Mouse (Mus musculus) stomach, postnatal 0 days (tissue): ENCODE results near the gene Zfpl1. TPM values are rescaled to one million over a fixed set of nuclear protein-coding genes. Genes with fewer than 3 reads are reported as not detected.
"Not testable (repeated sequence)": the region's sequence is repeated elsewhere in the genome, so short reads cannot be mapped to it uniquely, and the experiment has no call there.

ENCODE experiments used
- ATAC-seq: fragments of 200-750 bp; cut with Nextera tagmentation; 2 replicates; pipeline ENCODE4 v1.8.0; 2017; ENCODE audit not compliant: low FRiP score, low TSS enrichment
- DNase-seq: peaks from one replicate; pipeline ENCODE4 v3.0.0-alpha.2; 2016; ENCODE audit warnings: low spot score
- H3K27ac ChIP-seq: fragments of 300-500 bp; sonication (generic); replicated peaks from 2 replicates; pipeline ENCODE4 v1.5.1; 2014; ENCODE audit warnings: mild to moderate bottlenecking, control low read depth
- H3K27me3 ChIP-seq: fragments of 300-500 bp; sonication (generic); 2 replicates; pipeline ENCODE4 v1.6.1; 2014; ENCODE audit warnings: low read length; ENCODE audit not compliant: control insufficient read depth, insufficient read depth
- H3K36me3 ChIP-seq: fragments of 300-500 bp; sonication (generic); 2 replicates; pipeline ENCODE4 v1.6.1; 2014; ENCODE audit warnings: low read length, mixed read lengths; ENCODE audit not compliant: control insufficient read depth, insufficient read depth
- H3K4me1 ChIP-seq: fragments of 300-500 bp; sonication (generic); replicated peaks from 2 replicates; pipeline ENCODE4 v1.6.1; 2014; ENCODE audit warnings: antibody characterized with exemption; ENCODE audit not compliant: control insufficient read depth, insufficient read depth
- H3K4me2 ChIP-seq: fragments of 300-500 bp; sonication (generic); replicated peaks from 2 replicates; pipeline ENCODE4 v1.6.1; 2014; ENCODE audit warnings: low read depth, mild to moderate bottlenecking, control low read depth, moderate library complexity
- H3K4me3 ChIP-seq: fragments of 300-500 bp; sonication (generic); 2 replicates; pipeline ENCODE4 v1.5.1; 2014; ENCODE audit warnings: low read depth, low read length, control low read depth
- H3K9ac ChIP-seq: fragments of 300-500 bp; sonication (generic); 2 replicates; pipeline ENCODE4 v1.6.1; 2014; ENCODE audit warnings: mild to moderate bottlenecking, low read length, control low read depth, mixed read lengths
- H3K9me3 ChIP-seq: fragments of 300-500 bp; sonication (generic); 2 replicates; pipeline ENCODE4 v1.6.1; 2016; ENCODE audit warnings: low read length; ENCODE audit not compliant: control insufficient read depth
- CTCF ChIP-seq: IDR thresholded peaks from 2 replicates; pipeline ENCODE4 v1.5.1; 2016; ENCODE audit warnings: antibody characterized with exemption, low read depth, mild to moderate bottlenecking, moderate library complexity
- EP300 ChIP-seq: optimal IDR thresholded peaks from 2 replicates; pipeline ENCODE3; 2016; ENCODE audit warnings: antibody characterized with exemption
- WGBS: fragments of 180-500 bp; shearing (Covaris S2); extraction: QIAGEN DNeasy Blood & Tissue Kit; methylation state at CpG from one replicate; pipeline ENCODE4 v1.1.7; 2014; 5-methylcytosine and 5-hydroxymethylcytosine counted together
- polyA plus RNA-seq: library from polyadenylated mRNA; unstranded; fragments of >200 nt; fragmentation: Nextera tagmentation; extraction: Ambion mirVana; gene quantifications from 2 replicates; pipeline ENCODE4 v1.2.1, GENCODE M21; 2015

The Zfpl1 gene
- polyA plus RNA-seq: 58.4 and 62.5 TPM in 2 replicates

DNA sequence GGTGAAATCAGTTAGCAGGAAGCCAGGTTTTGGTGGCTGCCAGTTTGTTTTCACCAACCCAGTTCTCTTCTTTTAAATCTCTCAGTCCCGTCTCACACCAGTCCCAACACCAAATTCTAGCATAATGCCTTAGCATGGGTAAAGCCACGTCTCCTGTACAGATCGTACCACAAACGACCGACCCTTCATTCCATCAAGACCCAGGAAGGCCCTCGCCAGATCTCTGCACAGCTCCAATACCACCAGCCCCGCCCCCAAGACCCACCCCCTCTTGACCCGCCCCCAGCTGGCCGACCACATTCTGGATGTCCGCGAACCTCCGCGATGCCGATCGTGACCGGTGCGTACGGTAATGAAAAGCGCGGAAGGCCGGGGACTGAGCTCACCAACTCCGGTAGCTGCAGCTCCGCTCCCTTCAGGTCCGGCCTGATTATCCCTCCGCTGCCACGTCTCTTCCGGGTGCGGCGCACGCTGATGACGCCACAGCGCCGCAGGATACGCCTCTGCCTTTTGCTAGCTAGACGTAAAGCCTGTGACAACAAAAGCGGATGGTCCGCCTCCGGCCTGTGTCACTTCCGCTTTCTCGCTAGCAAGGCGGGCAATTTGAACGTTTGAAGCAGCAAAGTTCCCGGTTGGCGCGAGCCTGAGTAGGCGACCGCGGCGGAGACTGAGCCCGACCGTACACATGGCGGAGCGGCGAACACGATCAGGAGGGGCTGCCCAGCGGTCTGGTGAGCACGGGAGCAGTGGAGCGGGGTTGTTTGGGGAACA, at the start of gene Zfpl1, which contains the start of gene Cdca5:
Zfpl1 (minus strand) TSS at position 479 of the 771 bp plus-strand sequence.
Cdca5 (plus strand) TSS at position 506 of the 771 bp plus-strand sequence.
- Histone ChIP-seq H3K27ac (peak within 1 kb of the TSS; percentile 86), H3K9me3 (no peaks in the 10 kb centered on the region), H3K27me3 (no peaks in the 10 kb centered on the region), H3K9ac (peak within 1 kb of the TSS; percentile 79), H3K4me2 (peak within 1 kb of the TSS; percentile 92), H3K4me3 (peak within 1 kb of the TSS; percentile 69), H3K36me3 (peaks cover 8% of the 10 kb centered on the region), H3K4me1 (peaks cover 2% of the 10 kb centered on the region; the same call in 1 of the 2 replicates)
- ATAC-seq (peak; percentile 91), DNase-seq (peak; percentile 96)
- under 1% methylated on average over 58 of the region's 58 CpGs for WGBS
- TF ChIP-seq CTCF (0 out of 2 replicates have a peak, but pooled peaks have one; percentile 1), EP300 (no peak)

DNA sequence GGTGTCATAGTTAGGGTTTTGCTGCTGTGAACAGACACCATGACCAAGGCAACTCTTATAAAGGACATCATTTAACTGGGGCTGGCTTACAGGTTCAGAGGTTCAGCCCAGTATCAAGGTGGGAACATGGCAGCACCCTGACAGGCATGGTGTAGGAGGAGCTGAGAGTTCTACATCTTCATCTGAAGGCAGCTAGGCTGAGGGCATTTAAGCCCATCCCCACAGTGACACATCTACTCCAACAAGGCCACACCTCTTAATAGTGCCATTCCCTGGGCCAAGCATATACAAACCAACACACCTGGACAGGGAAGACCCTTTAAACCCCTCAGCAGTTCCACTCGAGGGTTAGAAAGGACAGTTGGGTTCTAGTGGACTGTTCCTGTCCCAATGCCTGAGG, 48.4 kb upstream of the Zfpl1 start:
- not testable (repeated sequence) for H3K36me3 ChIP-seq, H3K9ac ChIP-seq, ATAC-seq, H3K9me3 ChIP-seq, H3K27me3 ChIP-seq, H3K27ac ChIP-seq, H3K4me3 ChIP-seq, H3K4me1 ChIP-seq, H3K4me2 ChIP-seq, DNase-seq
- 38% methylated on average over 1 of the region's 1 CpGs for WGBS

DNA sequence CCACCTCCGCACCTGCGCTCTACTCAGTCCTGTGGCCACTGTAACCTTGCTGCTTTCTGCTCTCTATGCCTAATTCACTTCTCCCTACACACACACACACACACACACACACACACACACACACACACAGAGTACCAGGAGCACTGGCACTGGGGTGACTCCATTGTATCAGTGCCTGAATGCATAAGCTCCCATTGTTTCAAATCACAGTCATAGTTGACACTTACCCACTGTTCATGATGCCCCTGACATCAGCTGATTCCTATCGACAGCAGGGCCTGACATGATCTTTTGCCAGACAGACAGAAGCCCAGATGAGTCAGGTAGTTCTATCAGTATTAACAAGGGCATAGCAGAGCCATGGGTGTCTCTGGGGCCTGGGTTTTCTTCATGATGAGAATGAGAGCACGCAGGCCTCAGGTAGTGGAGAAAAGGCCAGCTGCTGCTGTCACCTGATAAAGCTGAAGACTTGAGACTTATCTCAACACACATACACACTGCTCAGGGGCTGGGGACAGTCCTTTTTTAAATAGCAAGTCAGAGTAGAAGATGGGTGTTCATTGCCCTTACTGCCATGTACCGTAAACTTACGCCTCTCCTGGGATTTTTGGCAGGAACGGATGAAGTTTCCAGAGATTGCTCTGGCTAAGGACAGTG, 47.5 kb upstream of the Zfpl1 start:
- Histone ChIP-seq H3K36me3 (0 out of 2 replicates have a peak, but pooled peaks cover 2% of the 10 kb centered on the region), H3K27ac (no peak overlapping the region), H3K27me3 (no peaks in the 10 kb centered on the region), H3K9ac (no peak overlapping the region), H3K4me3 (no peak overlapping the region), H3K4me1 (no peaks in the 10 kb centered on the region), H3K9me3 (no peaks in the 10 kb centered on the region), H3K4me2 (no peak overlapping the region)
- 78% methylated on average over 7 of the region's 7 CpGs for whole genome bisulfite sequencing
- no peak for DNase-seq
- ATAC-seq: no peak
- TF ChIP-seq CTCF: no peak

DNA sequence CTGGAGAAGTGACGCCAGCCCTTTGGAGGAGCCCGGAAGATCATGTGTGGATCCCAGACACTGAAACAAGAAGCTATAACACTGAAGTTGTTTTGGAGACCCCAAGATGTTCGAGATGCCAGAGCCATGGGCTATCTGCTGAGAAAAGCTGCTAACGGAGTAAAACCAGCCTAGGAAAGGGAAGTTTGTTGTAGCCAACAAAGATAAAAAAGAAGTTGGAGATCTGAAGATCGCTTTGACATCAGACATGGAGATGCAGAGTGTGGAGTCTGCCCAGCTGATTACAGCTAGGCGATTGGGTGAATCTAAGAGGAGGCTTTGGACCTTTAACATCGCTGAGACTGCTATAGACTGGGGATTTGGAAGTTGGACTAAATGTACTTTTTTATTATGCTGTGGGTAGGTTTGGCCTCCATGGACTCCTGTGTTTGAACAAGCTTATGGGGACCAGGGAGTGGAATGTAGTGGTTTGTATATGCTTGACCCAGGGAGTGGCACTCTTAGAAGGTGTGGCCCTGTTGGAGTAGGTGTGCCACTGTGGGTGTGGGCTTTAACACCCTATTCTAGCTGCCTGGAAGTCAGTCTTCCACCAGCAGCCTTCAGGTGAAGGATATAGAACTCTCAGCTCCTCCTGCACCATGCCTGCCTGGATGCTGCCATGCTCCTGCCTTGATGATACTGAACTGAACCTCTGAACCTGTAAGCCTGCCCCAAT, 45.8 kb upstream of the Zfpl1 start:
- H3K9ac ChIP-seq, H3K4me2 ChIP-seq, H3K9me3 ChIP-seq, H3K36me3 ChIP-seq, H3K4me1 ChIP-seq, H3K27ac ChIP-seq, H3K27me3 ChIP-seq, H3K4me3 ChIP-seq: not testable (repeated sequence)
- ATAC-seq: peak; percentile 29; the same call in 1 of the 2 replicates
- DNase-seq: peak; percentile 60
- 70% methylated on average over 7 of the region's 7 CpGs for WGBS

DNA sequence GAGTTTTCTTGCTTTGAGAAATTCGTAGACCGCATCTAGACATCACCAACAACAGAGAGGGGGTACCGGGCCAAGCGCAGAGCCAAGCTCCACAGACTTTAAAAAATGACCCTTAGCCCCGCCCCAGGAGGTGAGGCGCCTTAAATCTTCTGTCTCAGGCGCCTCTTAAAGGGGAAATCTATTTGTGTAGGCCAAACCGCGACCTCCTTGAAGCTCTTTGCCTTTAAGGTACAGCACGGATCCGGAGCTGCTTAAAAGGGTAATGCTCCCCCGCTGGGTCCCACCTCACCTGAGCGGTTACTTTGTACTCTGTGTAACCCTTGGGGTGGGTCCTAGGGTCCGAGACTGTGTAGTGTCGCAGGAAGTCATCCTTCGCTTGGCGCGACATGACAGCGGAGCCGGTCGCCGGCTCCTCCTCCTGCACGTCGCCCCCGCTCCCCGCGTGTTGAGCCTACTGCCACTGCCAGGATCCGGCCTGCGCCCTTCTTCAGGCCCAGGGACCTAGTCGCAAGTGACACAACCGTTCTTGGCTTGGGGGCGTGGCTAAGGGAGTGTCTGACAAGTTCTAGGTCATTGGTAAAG, 43.1 kb upstream of the Zfpl1 start, which contains the start of gene Snx15:
Snx15 (minus strand) TSS at position 545 of the 582 bp plus-strand sequence.
- Histone ChIP-seq H3K4me2 (peak within 1 kb of the TSS; percentile 59), H3K27me3 (no peaks in the 10 kb centered on the region), H3K27ac (peak within 1 kb of the TSS; percentile 94), H3K9me3 (no peaks in the 10 kb centered on the region), H3K4me1 (no peaks in the 10 kb centered on the region), H3K36me3 (no peaks in the 10 kb centered on the region), H3K4me3 (peak within 1 kb of the TSS; percentile 45), H3K9ac (peak within 1 kb of the TSS; percentile 68)
- DNase-seq (peak; percentile 95), ATAC-seq (peak; percentile 94)
- WGBS: 0% methylated on average over 32 of the region's 32 CpGs
- TF ChIP-seq CTCF (0 out of 2 replicates have a peak, but pooled peaks have one; percentile 12), EP300 (no peak)
